Mouse (Mus musculus): ENCODE results near the gene Gm28048.

GRCm38 (mm10) chr11:22839456-22839855 is 142.4 kb downstream of the Gm28048 start:
- TF ChIP-seq TCF12 (IDR thresholded peaks at IDR 0.05; ENCODE audit: insufficient read depth, poor library complexity, severe bottlenecking), result no peak
- TF ChIP-seq MYOG (IDR thresholded peaks at IDR 0.05; ENCODE audit: control insufficient read depth in 1 of 3, insufficient read depth in 1 of 3, insufficient read length in 2 of 3, low read depth in 2 of 3), result no peak
- TF ChIP-seq POLR2A (IDR thresholded peaks at IDR 0.05; ENCODE audit: insufficient read length, low read depth), result no peak
